Mouse (Mus musculus) C2C12 (cell line): ENCODE results near the gene Cks2.

Experiments used
- CEBPB ChIP-seq: IDR thresholded peaks from one replicate; pipeline ENCODE4 v1.6.1; 2011; ENCODE audit warnings: low read depth, mild to moderate bottlenecking, control low read depth, moderate library complexity
- CTCF ChIP-seq: IDR thresholded peaks from one replicate; pipeline ENCODE4 v1.5.1; 2011; ENCODE audit not compliant: control insufficient read depth, insufficient read depth, insufficient read length

GRCm38 (mm10) chr13:51603221-51603893 lies 41.7 kb upstream of the Cks2 start:
- TF ChIP-seq CTCF, result no peak
- TF ChIP-seq CEBPB, result no peak
